Mouse (Mus musculus) fibroblast of lung, adult 2 months (primary cell): Measurements from ENCODE around the gene Sertad2.

Experiments used
- DNase-seq: peaks from one replicate; pipeline ENCODE4 v3.0.0-alpha.2; 2011; ENCODE audit warnings: low read depth

The Sertad2 gene

GRCm38 (mm10) chr11:20603066-20603812 lies 60.2 kb downstream of the Sertad2 start:
- no peak for DNase-seq

- no peak for DNase-seq
These were observed 61.1 kb downstream of the Sertad2 start for GRCm38 (mm10) chr11:20604119-20604518.

- DNase-seq: no peak
These were observed 62.6 kb downstream of the Sertad2 start for GRCm38 (mm10) chr11:20605613-20606012.

DNA sequence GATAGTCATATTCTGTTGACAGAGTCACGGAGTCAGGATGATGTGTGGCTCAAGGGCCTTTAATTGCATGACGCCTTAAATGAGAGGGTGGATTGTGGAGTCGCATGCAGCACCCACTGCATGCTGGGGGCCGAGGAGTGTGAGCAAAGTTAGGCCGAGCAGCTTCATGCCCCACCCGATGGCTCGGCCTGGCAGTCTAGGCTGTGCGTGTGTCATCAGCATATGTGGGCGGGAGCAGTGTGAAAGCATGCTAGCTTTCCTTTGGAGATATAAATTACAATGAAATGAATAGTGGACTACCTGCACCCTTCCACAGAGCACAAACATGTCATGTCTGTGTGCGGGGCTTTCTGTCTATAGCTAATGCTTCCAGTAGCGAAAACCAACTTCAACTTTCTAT lies 65.4 kb downstream of the Sertad2 start:
- DNase-seq: no peak

DNA sequence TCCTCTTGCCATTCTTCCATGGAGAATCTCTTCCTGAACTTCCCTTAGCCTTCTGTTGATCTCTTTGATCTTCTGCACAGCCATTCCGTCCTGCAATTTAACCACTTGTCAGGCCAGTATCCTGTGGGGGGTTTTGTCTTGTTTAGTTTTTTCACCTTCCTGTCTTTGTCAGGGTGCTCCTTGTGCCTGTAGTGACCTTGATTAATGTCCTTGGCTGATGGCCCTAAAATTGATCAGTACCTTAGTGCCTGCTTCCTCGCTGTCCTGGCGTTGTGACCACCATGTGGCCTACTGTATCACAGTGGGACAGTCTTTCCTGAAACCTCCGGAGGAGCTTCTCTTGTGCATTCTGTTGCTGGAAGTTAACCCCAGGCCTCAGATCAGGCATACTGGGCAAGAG lies 70.2 kb downstream of the Sertad2 start:
- no peak for DNase-seq

GRCm38 (mm10) chr11:20616103-20616502 lies 73.0 kb downstream of the Sertad2 start:
- no peak for DNase-seq

GRCm38 (mm10) chr11:20627146-20627545 lies 84.1 kb downstream of the Sertad2 start:
- DNase-seq: no peak

DNA sequence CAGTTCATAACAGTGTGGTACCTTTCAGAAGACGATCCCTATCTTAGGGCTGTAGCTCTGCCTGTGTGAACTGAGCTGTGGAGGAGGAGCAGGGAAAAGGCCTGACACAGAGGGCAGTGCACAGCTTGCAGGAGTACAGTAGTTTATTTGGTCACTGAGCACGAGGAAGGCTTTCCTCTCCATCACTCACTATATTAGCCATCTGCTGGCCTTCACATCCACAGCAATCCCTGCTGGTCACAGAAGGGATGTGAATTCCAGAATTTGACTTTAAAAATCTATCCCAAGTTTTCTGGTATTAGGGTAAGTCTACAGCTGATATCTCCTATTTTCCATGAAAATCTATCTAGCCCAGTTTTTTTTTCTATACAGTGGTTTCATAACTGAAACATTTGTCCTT lies 85.2 kb downstream of the Sertad2 start:
- DNase-seq: no peak

- no peak for DNase-seq
These were observed 86.6 kb downstream of the Sertad2 start for GRCm38 (mm10) chr11:20629700-20630099.

- peak; percentile 71 for DNase-seq
These were observed 88.2 kb downstream of the Sertad2 start for GRCm38 (mm10) chr11:20631026-20631940.

DNA sequence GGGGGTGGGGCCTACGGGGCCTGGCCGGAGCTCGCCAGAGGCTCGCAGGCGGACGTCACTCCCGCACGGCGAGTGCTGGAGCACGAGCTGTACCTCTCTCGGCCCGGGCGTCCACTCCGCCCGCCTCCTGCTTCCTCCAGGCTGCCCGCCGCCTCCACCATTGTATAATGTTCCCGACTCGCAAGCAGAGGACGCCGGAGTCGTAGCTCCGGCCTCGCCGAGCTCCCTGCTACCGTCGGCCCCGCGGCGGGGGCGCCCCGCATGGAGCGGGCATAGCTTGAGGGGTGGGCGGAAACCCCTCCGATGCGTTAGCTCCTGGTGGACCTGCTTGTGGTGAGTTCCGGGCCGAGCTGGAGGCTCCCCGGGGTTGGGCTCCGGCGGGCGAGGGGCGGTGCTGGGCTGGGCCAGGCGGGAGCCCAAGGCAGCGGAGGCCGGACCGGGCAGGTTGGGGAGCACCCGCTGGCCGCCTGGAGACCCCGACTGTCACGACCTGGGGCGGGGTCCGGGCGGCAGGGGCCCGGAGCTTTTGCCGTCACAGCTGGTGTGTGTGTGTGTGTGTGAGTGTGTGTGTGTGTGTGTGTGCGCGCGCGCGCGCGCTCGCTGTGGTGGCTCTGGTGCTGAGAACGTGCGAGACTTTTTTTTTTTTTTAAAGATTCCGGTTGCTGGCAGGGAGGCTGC lies 89.0 kb downstream of the Sertad2 start:
- DNase-seq: no peak

GRCm38 (mm10) chr11:20632619-20632965 lies 89.5 kb downstream of the Sertad2 start:
- DNase-seq: no peak

GRCm38 (mm10) chr11:20634543-20634942 lies 91.5 kb downstream of the Sertad2 start:
- DNase-seq: no peak

GRCm38 (mm10) chr11:20635646-20636045 lies 92.6 kb downstream of the Sertad2 start:
- no peak for DNase-seq

DNA sequence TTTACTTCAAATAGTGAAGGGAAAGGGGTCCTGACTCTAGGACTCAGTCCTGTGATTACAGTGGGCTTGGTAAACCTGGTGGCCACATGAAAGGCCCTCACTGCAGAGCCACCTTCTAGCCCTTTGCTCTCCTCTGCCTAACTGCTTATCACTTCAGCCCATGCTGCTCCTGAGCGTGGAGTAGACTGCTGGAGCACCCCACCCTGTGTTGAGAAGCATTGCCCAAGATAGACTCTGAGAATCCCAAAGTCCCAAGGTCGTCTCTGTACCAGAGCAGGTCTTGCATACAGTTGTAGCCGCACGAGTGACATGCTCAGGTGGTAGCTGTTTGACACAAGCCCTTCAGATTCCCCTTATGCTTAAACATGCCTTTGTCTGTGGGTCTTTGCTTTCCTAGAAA lies 93.1 kb downstream of the Sertad2 start:
- DNase-seq: no peak

DNA sequence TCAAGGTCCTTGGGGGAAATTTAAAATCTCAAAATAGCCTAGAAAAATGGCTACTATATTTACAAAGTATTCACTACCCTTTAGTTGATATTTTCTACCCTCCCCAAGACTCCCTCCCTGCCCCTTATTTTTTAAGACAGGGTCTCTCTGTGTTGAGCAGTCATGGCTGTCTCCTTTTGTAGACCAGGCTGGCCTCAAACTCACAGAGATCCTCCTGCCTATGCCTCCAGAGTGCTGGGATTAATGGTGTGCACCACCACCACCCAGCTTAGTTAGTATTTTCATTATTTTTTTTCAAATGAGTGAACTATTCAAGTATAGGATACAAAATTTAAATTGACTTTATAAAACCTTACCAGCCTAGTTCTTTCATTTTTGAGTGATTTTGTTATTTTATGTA lies 94.0 kb downstream of the Sertad2 start:
- no peak for DNase-seq

DNA sequence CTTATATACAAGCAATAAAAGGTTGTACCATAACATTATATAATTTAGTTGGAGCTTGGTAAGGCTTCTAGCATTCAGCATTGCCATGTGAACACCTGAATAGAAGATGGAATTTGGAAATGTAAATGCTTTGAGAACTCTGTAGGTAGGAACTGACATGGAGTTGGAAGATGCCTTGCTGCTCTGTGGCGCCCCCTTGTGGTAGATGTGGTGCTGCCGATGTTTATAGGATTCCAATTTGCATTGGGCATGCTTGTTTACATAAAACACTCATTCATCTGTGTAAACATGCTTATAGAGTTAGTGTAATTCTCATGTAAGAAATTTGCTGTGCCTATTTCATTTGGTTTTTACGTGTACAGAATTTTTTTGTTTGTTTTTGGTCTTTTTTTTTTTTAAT lies 95.8 kb downstream of the Sertad2 start:
- DNase-seq: no peak

- DNase-seq: no peak
These were observed 96.9 kb downstream of the Sertad2 start for GRCm38 (mm10) chr11:20639918-20640447.

- DNase-seq: no peak
These were observed 99.3 kb downstream of the Sertad2 start for GRCm38 (mm10) chr11:20642321-20642720.

- DNase-seq: no peak
These were observed 100.1 kb downstream of the Sertad2 start for GRCm38 (mm10) chr11:20643161-20643560.

DNA sequence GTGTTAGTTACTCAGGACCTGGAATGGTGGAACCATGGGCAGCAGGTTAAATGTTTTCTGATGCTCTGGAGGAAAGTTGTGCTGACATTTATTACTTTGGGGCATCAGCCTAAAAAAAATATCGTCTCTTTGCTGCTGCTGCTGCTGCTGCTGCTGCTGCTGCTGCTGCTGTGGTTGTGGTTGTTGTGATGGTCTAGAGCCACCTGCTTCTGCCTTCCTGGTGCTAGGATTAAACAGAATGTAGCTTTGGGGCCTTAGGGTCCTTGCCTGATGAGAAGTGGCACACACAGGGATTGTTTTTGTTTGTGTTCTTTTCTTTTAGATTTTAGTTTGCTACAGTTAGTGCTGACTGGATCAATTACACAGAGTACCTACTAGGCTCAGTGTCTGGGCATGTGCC lies 101.1 kb downstream of the Sertad2 start:
- no peak for DNase-seq

- no peak for DNase-seq
These were observed 101.8 kb downstream of the Sertad2 start for GRCm38 (mm10) chr11:20644872-20645271.
